Mouse (Mus musculus) liver, embryonic 13.5 days (tissue): Measurements from ENCODE around the gene Rgs7. TPM values are rescaled to one million over a fixed set of nuclear protein-coding genes. Genes with fewer than 3 reads are reported as not detected.

ENCODE experiments used
- ATAC-seq: fragments of 200-750 bp; cut with Nextera tagmentation; 2 replicates; pipeline ENCODE4 v1.8.0; 2017; ENCODE audit warnings: low read depth, mild to moderate bottlenecking, moderate number of reproducible peaks, moderate library complexity
- DNase-seq: peaks from one replicate; pipeline ENCODE4 v3.0.0; 2022
- H3K27ac ChIP-seq: fragments of 300-500 bp; sonication (generic); 2 replicates; pipeline ENCODE4 v1.5.1; 2015; ENCODE audit warnings: moderate library complexity, mild to moderate bottlenecking, inconsistent platforms
- H3K27me3 ChIP-seq: fragments of 300-500 bp; sonication (generic); 2 replicates; pipeline ENCODE4 v1.6.1; 2015; ENCODE audit warnings: mild to moderate bottlenecking, inconsistent platforms
- H3K36me3 ChIP-seq: fragments of 300-500 bp; sonication (generic); 2 replicates; pipeline ENCODE4 v1.6.1; 2015; ENCODE audit warnings: mild to moderate bottlenecking, inconsistent platforms
- H3K4me1 ChIP-seq: fragments of 300-500 bp; sonication (generic); replicated peaks from 2 replicates; pipeline ENCODE4 v1.6.1; 2015; ENCODE audit warnings: inconsistent platforms
- H3K4me2 ChIP-seq: fragments of 300-500 bp; sonication (generic); 2 replicates; pipeline ENCODE4 v1.6.1; 2015; ENCODE audit warnings: inconsistent platforms, mild to moderate bottlenecking, moderate library complexity
- H3K4me3 ChIP-seq: fragments of 300-500 bp; sonication (generic); replicated peaks from 2 replicates; pipeline ENCODE4 v1.5.1; 2015; ENCODE audit warnings: mild to moderate bottlenecking, inconsistent platforms
- H3K9ac ChIP-seq: fragments of 300-500 bp; sonication (generic); 2 replicates; pipeline ENCODE4 v1.6.1; 2015; ENCODE audit warnings: mild to moderate bottlenecking, inconsistent platforms
- H3K9me3 ChIP-seq: fragments of 300-500 bp; sonication (generic); replicated peaks from 2 replicates; pipeline ENCODE4 v1.6.1; 2016; ENCODE audit warnings: inconsistent platforms
- WGBS: fragments of 180-500 bp; shearing (Covaris S2); methylation state at CpG from one replicate; pipeline ENCODE4 v1.1.7; 2015; ENCODE audit not compliant: insufficient replicate concordance; 5-methylcytosine and 5-hydroxymethylcytosine counted together
- polyA plus RNA-seq: library from polyadenylated mRNA; unstranded; fragments of >200 nt; fragmentation: Nextera tagmentation; extraction: Ambion mirVana; gene quantifications from 2 replicates; pipeline ENCODE4 v1.2.1, GENCODE M21; 2015

The Rgs7 gene
- polyA plus RNA-seq, 1 experiment from 2014 or later: 0.05 TPM

DNA sequence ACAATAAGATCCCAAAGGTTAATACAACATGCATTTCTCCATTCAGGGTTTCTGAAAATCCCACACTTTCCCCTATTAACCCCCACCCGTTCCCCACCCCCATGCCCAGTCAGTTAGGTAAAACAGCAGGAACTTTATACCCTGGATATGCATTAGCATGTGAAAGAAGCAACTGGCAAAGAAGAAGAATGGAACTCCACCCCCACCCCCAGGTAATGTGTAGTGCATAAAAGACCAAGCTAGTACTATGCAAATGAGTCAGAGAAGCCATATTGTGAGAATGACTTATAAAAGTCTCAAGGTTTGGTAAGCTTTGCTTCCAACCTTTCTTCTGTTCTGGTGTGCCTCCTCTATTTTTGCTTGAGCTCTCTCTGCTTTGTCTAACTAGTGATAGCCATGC, 468.2 kb downstream of the Rgs7 start:
- H3K27me3 ChIP-seq: no peaks in the 10 kb centered on the region
- H3K9ac ChIP-seq: no peak overlapping the region
- no peaks in the 10 kb centered on the region for H3K4me1 ChIP-seq
- H3K27ac ChIP-seq: no peak overlapping the region
- H3K4me2 ChIP-seq: no peak overlapping the region
- no peaks in the 10 kb centered on the region for H3K9me3 ChIP-seq
- ATAC-seq (no peak), DNase-seq (no peak)
- no peak overlapping the region for H3K4me3 ChIP-seq
- WGBS: 42% methylated on average over 1 of the region's 1 CpGs
- no peaks in the 10 kb centered on the region for H3K36me3 ChIP-seq

Other genes with a start within 250 kb of the Rgs7 start
- gene Kmo, start 127.9 kb upstream of the Rgs7 start, polyA plus RNA-seq: 5.6 and 8.1 TPM in 2 replicates
- 85.3 and 88.1 TPM in 2 replicates for gene Fh1, start 133.1 kb upstream of the Rgs7 start, polyA plus RNA-seq
- 1.5 and 1.9 TPM in 2 replicates for gene Opn3, start 200.3 kb upstream of the Rgs7 start, polyA plus RNA-seq
- gene Chml, start 200.4 kb upstream of the Rgs7 start, polyA plus RNA-seq: 0.62 and 1.1 TPM in 2 replicates
- gene Wdr64, start 206.1 kb upstream of the Rgs7 start, polyA plus RNA-seq: not detected in 2 replicates